Mouse (Mus musculus): ENCODE measurements around the gene Gm37419. TPM values are rescaled to one million over a fixed set of nuclear protein-coding genes. Genes with fewer than 3 reads are reported as not detected.
A peak's percentile ranks its signal among the peaks of the same experiment; 100 is the strongest.

Gm37419 gene
- polyA plus RNA-seq, 1 experiment from 2014 or later, result not detected

GRCm38 (mm10) chr16:24036398-24036797 is 48.1 kb downstream of the Gm37419 start:
- Histone ChIP-seq H3K9ac (ENCODE audit: low read depth, low read length) (no peak overlapping the region), H3K4me3 (ENCODE audit: low read depth, low read length) (no peak overlapping the region), H3K9me3 (ENCODE audit: control insufficient read depth) (no peaks in the 10 kb centered on the region), H3K27ac (ENCODE audit: low read depth, low read length) (0 out of 2 replicates have a peak overlapping the region, but pooled peaks have one; percentile 1), H3K27me3 (replicated peaks; ENCODE audit: control insufficient read depth, insufficient read depth, low read length) (no peaks in the 10 kb centered on the region), H3K4me1 (replicated peaks; ENCODE audit: control insufficient read depth, insufficient read depth, low read length) (no peaks in the 10 kb centered on the region), H3K4me2 (replicated peaks; ENCODE audit: low read depth) (no peak overlapping the region), H3K36me3 (ENCODE audit: control insufficient read depth, insufficient read depth) (no peaks in the 10 kb centered on the region)
- peak; percentile 63 for ATAC-seq
- 41% methylated on average over 3 of the region's 3 CpGs for WGBS
- TF ChIP-seq CTCF (IDR thresholded peaks at IDR 0.05; ENCODE audit: low read depth), result no peak

Other genes with a start within 250 kb of the Gm37419 start
- gene Sst, start 97.5 kb upstream of the Gm37419 start, polyA plus RNA-seq (2015; fragmentation: Nextera tagmentation; extraction: Ambion mirVana), result 71.7 and 74.5 TPM in 2 replicates
- not detected in 2 replicates for gene Rtp2, start 56.1 kb upstream of the Gm37419 start, polyA plus RNA-seq (2015; fragmentation: Nextera tagmentation; extraction: Ambion mirVana)
- gene Bcl6, start 370 bp downstream of the Gm37419 start, polyA plus RNA-seq (2015; fragmentation: Nextera tagmentation; extraction: Ambion mirVana), result 2.1 and 2.6 TPM in 2 replicates

All from intestine, postnatal 0 days (tissue).